Comparison of ENCODE assay signal across 7 mouse cellular contexts in genomic region chr11:95513461-95514297, GRCm38 (mm10). TPM values are rescaled to one million over a fixed set of nuclear protein-coding genes. Genes with fewer than 3 reads are reported as not detected.
DNase-seq lines count a peak whose midpoint lies in the region; ATAC-seq lines count a peak whose summit lies in the region.

No protein-coding gene starts in this region.

- H3K9me3 ChIP-seq in liver, embryonic 16.5 days (replicated peaks; ENCODE audit: control insufficient read depth, low read length): no peaks in the 10 kb centered on the region

- H3K9ac ChIP-seq in liver, embryonic 16.5 days (ENCODE audit: low read depth, low read length): no peak overlapping the region

- H3K4me1 ChIP-seq in liver, embryonic 16.5 days (ENCODE audit: control insufficient read depth, low read depth, low read length): peaks cover 5% of the 10 kb centered on the region

- DNase-seq in ovary, postnatal 36 days (ENCODE audit: low spot score): peak; percentile 52
- no peak for DNase-seq in ovary, adult 18-20 months (ENCODE audit: low spot score)
- DNase-seq in embryo, embryonic 10.5 days (ENCODE audit: low spot score): peak; percentile 36
- peak; percentile 21 to 42 for DNase-seq in heart, postnatal 10 days
- DNase-seq in thymus, postnatal 0 days (ENCODE audit: low spot score): no peak
- DNase-seq in spleen, adult 12 weeks (ENCODE audit: low spot score): no peak

- peak overlapping the region; percentile 69 for H3K4me2 ChIP-seq in liver, embryonic 16.5 days (ENCODE audit: low read depth, low read length)

- H3K27ac ChIP-seq in liver, embryonic 16.5 days (ENCODE audit: low read length): no peak overlapping the region

- no peak for ATAC-seq in liver, embryonic 16.5 days (ENCODE audit: low read depth)

- no peaks in the 10 kb centered on the region for H3K36me3 ChIP-seq in liver, embryonic 16.5 days (ENCODE audit: control insufficient read depth, insufficient read depth)

- peaks cover 63% of the 10 kb centered on the region for H3K27me3 ChIP-seq in liver, embryonic 16.5 days (ENCODE audit: control insufficient read depth, insufficient read depth, low read depth, low read length)

- intact Hi-C loops in heart, postnatal 10 days (cut with DNase I): no loop called here

- 2% methylated on average over 62 of the region's 66 CpGs for WGBS in liver, embryonic 16.5 days (ENCODE audit: insufficient replicate concordance)

- peak overlapping the region; percentile 52 for H3K4me3 ChIP-seq in liver, embryonic 16.5 days (ENCODE audit: low read depth, low read length)

RNA-seq across cellular contexts. Expression of gene Nxph3, which starts 0.7 kb away (rescaled TPM):
- under 1 TPM; 0.84 to 0.87 TPM for total RNA-seq in heart, postnatal 10 days (2021)
- polyA plus RNA-seq in liver, embryonic 16.5 days (2015; fragmentation: Nextera tagmentation; extraction: Ambion mirVana): not detected in 2 replicates
- 0.09 TPM in 1 of 2 replicates, not detected in the other for polyA plus RNA-seq in thymus, postnatal 0 days (2015; fragmentation: Nextera tagmentation; extraction: Ambion mirVana)

Comparison
In these comparisons a context has a peak if more than half of its experiments do, and no peak if none do; other contexts are left out.
1. DNase-seq: peak in ovary, postnatal 36 days (single experiment), embryo, embryonic 10.5 days (single experiment) and heart, postnatal 10 days (2 of 2); none in ovary, adult 18-20 months (single experiment), thymus, postnatal 0 days (single experiment) and spleen, adult 12 weeks (single experiment).